Mouse (Mus musculus) heart, postnatal 36 days (tissue): ENCODE measurements around the gene Fem1b. TPM values are rescaled to one million over a fixed set of nuclear protein-coding genes. Genes with fewer than 3 reads are reported as not detected.

Source experiments
- total RNA-seq, 2 experiments: library from RNA; stranded (reverse); gene quantifications; 2 replicates each; pipeline ENCODE4 v1.2.3; 2021

Fem1b gene
- total RNA-seq, 2 experiments from 2014 or later, result 16.2 to 16.9 TPM

Other genes with a start within 250 kb of the Fem1b start
- gene Itga11, start 134.1 kb downstream of the Fem1b start, total RNA-seq, result 1 to 10 TPM; 1.4 to 2.1 TPM
- gene Cln6, start 26.9 kb upstream of the Fem1b start, total RNA-seq, result 10 to 100 TPM; 23.8 to 26.6 TPM
- gene Calml4, start 46.1 kb upstream of the Fem1b start, total RNA-seq, result 1 to 10 TPM; 1.1 to 1.4 TPM
- 10 to 100 TPM; 22.6 to 29.4 TPM for gene Pias1, start 176.0 kb upstream of the Fem1b start, total RNA-seq